Mouse (Mus musculus) ovary, postnatal 36 days (tissue): ENCODE data around the gene Krtap10-4.
"Not testable (repeated sequence)": the region's sequence is repeated elsewhere in the genome, so short reads cannot be mapped to it uniquely, and the experiment has no call there.

Source experiments
- DNase-seq: peaks from one replicate; pipeline ENCODE4 v3.0.0; 2022; ENCODE audit warnings: low spot score, mixed read lengths

Gene Krtap10-4

DNA sequence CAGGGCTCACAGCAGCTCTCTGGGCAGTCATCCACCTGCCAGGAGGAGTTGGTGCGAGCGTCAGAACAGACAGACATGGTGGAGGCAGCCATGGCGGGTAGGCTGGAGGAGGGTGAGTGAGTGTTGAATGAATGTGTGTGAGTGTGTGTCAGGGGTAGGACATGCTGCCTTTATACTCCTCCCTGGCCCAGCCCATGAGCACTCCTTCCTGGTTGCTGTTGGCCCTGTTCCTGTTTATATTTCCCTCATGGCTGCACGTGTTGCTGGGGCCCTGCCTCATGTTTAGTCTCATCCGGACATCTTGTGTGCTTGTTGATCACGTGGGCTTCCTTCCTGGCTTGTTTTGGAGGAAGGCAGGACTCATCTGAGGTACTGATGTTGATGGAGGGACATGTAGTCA is at the start of gene Krtap10-4:
Krtap10-4 (minus strand) TSS at position 145 of the 400 bp plus-strand sequence.
- no peak for DNase-seq

DNA sequence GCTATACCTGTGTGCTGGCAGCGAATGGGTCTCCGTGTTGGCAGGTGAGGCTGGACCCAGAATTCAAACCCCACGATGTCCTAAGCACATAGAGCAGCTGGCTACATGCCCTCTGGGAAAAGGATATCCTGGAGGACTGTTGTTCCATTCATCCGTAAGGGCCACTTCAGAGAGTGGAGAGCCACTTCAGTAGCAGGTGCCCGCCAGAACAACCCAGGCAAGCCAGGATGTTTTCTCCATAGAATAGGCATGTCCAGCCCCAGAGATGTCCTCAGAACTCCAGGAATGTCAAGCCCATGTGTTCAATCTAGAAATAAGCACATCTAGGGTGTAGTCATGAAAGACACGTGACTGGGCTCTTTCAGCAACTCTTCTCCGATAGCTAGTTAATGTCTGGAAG is 42.8 kb upstream of the Krtap10-4 start:
- DNase-seq: no peak

DNA sequence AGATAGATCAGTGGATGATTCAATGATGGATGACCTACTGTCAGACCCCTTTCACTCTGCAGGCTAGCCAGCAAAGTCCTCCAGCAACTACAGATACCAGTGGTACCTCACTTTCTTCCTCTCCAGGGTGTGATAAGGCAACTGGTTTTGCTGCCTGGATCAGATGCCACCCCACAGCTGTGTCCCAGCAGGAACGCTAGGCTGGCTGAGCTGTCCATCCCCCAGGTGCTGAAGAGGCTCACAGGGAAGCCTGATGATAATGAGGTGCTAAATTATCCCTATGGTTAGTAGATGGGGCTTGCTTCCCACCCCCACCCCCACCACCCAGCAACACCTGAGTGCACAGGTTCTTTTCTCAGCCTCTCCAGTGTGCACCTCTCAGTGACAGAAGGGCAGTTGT is 40.7 kb upstream of the Krtap10-4 start:
- no peak for DNase-seq

DNA sequence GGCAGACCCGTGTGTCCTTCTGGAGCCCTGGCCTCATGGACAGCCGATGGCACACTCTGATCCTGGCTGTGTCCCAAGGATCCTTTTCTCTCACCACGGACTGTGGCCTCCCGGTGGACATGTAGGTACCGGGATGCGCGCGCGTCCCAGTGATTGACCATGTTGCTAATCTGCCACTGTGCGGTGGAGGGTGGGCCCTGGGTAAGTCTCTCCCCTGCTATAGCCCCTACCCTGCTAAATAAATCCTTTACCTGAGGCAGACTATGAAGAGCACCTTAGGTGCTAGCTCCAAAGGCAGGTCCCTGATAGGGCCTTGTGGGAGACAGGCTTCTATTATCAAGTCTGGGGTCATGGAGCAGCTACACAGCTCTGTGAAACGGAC is 37.9 kb upstream of the Krtap10-4 start:
- DNase-seq: no peak

DNA sequence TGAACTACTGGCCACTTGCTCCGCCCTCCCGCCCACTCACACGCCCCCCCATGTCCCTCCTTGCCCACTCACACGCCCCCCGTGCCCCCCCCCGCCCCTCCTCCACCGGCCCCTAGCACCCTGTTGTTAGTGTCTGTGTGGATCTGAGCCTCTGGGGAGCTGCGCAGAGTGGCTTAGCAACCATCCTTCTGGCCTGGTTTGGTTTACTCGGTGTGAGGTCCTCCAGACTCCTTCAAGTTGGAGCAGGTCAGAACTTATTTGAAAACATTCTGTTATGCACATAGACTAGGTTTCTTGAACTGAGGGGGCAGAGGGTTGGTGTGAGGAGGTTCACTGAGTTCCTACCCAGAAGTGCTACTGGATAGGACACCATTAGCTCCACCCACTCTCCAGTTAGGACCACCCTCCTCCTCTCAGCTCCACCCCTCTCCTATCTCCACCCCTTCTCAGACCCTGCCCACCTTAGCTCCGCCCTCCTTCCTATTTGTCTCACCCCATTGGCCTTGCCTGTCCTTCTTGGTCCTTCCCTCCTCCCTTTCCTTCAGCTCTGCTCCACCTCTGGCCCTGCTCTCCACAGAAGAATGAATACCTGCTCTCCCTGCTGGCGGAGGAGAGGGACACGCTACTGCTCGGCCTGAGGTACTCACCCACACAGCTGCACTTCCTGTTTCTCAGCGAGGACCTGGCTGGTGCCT is 37.3 kb upstream of the Krtap10-4 start:
- DNase-seq: peak; percentile 33

DNA sequence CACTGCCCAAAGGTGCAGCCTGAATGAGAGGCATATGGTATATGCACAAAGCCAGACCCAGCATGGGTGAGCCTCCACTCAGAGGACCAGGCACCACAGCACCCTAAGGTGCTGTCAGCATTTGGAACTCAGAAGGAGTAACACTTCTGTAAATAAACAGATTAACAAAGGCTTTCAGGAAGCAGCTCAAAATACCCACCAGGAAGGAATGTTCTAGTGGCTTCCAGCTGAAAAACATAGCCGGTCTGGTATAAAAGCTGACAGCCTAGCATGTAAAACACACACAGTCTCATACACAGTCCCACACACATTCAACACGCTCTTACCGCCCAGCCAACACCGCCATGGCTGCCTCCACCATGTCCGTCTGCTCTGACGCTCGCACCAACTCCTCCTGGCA is 34.8 kb upstream of the Krtap10-4 start, which contains the start of gene Gm3285:
Gm3285 (plus strand) TSS at position 301 of the 400 bp plus-strand sequence.
- DNase-seq: no peak

DNA sequence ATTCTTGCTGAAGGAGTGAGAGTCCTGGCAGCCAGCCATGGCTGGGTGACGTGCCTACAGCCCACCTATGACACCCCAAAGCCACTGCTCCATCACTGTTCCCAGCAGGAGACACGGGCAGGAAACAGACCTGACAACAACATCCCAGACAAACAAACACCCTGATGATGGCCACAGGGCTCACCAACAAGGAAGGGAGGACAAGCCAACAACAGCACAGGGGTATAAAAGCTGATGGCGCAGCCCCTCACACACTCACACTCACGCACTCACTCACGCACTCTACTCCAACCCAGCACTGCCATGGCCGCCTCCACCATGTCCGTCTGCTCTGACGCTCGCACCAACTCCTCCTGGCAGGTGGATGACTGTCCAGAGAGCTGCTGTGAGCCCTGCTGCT is 25.7 kb upstream of the Krtap10-4 start, which contains the start of gene Gm10318:
Gm10318 (plus strand) TSS at position 301 of the 400 bp plus-strand sequence.
- DNase-seq: no peak

DNA sequence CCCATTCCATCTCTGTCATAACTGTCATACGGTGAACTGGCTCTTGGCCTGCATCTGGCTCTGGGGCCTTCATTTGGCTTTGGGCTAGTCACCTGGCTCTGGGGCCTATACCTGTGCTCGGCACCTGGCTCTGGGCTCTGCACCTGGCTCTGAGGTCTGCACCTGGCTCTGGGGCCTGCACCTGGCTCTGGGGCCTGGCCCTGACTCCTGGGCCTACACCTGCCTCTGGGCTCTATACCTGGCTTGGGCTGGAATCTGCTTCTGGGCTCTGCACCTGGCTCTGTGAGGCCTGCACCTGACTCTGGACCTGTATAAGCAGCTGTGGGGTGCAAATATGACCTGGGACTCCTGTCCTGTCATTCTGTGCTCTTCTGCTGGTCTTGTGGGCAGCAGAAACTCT is 20.6 kb upstream of the Krtap10-4 start:
- no peak for DNase-seq

DNA sequence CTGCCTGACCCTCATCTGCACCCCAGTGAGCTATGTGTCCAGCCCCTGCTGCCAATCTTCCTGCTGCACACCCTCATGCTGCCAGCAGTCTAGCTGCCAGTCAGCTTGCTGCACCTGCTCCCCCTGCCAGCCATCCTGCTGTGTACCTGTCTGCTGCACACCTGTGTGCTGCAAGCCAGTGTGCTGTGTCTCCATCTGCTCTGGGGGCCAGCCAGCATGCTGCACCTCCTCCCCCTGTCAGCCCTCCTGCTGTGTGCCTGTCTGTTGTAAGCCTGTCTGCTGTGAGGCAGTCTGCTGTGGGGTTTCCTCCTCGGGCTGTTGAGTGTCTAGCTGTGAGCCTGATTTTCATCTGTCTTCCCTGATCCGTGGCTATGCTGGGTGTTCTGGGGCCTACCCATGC is 20.1 kb upstream of the Krtap10-4 start:
- no peak for DNase-seq

DNA sequence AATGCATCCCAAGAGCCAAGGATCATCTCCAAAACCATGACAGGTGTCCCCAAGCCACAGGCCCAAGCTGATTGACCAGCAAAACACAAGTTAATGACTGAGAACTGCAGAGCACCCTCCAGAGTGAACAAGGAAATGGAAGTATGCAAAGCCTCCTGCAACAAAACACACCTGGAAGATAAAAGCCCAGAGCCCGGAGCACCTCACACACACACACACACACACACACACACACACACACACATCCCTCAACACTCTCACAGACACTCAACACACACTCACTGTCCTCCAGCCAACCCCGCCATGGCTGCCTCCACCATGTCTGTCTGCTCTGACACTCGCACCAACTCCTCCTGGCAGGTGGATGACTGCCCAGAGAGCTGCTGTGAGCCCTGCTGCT is 19.6 kb upstream of the Krtap10-4 start, which contains the start of gene Gm36176:
Gm36176 (plus strand) TSS at position 301 of the 400 bp plus-strand sequence.
- no peak for DNase-seq

DNA sequence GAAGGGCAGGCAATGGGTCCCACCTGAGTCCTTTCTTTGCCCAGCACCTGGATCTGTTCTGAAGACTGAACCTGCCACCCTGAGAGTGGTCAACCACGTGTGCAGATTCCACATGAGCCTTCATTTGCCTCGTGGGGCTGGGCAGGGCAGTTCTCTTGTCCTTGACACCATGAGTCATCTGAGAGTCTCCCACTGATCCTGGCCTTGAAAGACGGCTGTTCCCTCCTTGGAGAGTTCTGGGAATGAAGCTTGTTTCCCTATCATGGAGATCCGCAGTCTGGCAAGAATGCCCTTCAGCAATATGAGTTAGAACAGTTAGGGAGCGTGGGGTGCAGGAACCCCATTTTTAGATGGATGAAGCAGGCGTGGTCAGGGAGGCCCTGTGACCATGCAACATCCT is 12.1 kb upstream of the Krtap10-4 start:
- no peak for DNase-seq

DNA sequence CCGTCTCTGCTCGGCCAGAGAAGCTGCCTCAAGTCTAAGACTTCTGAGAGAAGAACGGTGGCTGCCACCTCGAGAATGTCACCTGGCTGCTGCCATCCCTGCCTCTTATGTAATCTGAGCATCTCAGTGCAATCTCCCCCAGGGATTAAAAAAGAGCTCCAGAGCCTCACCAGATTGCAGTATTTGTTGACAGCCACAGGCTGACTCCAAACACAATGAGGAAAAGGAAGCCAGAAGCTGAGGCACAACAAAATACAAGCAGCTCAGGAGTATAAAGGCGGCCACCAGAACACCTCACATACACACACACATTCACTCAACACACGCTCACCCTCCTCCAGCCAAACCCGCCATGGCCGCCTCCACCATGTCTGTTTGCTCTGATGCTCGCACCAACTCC is 8.8 kb upstream of the Krtap10-4 start, which contains the start of gene Krtap10-10:
Krtap10-10 (plus strand) TSS at position 301 of the 400 bp plus-strand sequence.
- no peak for DNase-seq

DNA sequence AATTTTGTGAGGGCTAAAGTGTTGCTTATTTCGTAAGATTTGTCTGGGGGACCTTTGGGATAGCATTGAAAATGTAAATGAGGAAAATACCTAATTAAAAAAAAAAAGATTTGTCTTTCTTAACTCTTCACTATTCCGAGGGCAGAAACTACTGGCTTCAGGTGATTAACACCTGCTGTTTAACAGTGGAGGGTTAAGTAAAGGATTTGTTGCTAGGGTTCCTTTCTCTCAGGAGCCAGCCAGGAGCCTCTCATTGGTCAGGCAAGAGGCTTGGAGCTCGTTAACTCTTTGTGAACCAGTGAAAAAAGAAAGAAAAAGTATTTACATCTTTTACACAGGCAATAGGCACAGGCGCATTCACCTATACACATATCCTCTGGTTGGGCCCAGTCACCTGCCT is 7.7 kb downstream of the Krtap10-4 start:
- DNase-seq: no peak

DNA sequence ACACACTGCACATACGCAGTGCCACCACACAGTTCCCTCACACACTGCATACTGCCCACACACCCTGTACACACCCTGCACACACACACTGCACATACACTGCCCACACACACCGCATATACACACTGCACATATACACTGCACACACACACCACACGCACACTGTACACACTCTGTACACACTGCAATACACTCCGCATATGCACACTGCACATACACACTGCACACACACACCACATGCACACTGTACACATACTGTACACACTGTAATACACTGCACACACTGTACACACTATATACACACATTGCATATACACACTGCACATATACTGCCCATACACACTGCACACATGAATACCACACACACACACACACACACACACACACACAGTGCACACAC is 8.4 kb downstream of the Krtap10-4 start:
- no peak for DNase-seq

DNA sequence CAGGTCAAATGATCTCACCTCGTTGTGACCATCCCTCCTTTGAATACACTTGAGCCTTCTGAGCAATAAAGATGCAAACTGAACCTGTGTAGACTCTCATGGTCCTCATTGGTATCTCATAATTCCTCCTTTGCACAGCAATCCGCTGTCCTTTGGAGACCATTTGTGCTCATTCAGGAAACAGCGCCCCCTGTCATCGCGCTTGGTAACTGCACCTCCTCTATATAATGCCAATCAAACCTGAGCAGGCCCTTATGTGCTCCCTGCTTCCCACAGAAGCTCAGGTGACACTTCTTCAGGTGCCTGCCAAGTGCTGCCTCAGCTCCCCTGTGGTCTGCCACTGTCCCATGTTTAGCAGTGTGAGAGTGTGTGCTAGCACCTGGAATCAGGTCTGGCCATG is 11.4 kb downstream of the Krtap10-4 start:
- DNase-seq: no peak

DNA sequence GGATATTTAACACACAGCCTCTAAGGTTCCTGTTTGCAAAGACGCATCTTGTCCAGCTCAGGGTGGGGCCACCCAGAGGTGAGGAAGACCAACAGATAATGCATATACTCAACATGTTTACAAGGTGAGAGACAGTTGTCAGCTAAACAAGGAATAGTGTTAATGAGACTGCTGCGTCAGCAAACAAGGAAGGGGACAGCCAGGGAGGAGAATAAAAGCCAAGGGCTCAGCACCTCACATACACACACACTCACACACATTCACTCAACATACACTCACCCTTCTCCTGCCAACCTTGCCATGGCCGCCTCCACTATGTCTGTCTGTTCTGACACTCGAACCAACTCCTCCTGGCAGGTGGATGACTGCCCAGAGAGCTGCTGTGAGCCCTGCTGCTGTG is 12.5 kb downstream of the Krtap10-4 start, which contains the start of gene Gm2696:
Gm2696 (plus strand) TSS at position 301 of the 400 bp plus-strand sequence.
- no peak for DNase-seq

DNA sequence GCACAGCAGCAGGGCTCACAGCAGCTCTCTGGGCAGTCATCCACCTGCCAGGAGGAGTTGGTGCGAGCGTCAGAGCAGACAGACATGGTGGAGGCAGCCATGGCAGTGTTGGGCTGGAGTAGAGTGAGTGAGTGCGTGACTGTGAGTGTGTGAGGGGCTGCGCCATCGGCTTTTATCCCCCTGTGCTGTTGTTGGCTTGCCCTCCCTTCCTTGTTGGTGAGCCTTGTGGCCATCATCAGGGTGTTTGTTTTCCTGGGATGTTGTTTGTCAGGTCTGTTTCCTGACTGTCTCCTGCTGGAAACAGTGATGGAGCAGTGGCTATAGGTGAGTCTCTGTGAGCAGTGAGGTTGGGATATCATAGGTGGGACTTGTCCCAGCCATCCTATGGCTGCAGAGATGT is 15.2 kb downstream of the Krtap10-4 start, which contains the start of gene Gm9507:
Gm9507 (minus strand) TSS at position 101 of the 400 bp plus-strand sequence.
- DNase-seq: no peak

DNA sequence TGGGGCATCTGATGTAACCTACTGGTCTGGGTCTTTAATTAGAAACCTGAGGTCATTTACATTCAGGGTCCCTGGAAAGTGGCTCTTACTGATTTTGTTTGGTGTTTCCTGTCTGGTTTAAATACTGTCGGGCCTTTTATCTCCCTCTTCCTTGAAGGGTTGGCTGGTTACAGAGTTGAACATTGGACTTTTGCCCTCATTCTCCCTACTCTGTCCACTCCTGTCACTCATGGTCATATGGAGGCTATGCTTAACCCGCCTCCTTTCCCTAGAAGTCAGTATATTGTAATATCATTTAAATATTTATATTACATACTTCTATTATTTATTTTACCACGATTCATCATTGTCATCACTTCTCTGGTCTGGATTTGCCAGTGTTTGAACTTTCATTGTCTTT is 22.8 kb downstream of the Krtap10-4 start:
- DNase-seq: no peak

DNA sequence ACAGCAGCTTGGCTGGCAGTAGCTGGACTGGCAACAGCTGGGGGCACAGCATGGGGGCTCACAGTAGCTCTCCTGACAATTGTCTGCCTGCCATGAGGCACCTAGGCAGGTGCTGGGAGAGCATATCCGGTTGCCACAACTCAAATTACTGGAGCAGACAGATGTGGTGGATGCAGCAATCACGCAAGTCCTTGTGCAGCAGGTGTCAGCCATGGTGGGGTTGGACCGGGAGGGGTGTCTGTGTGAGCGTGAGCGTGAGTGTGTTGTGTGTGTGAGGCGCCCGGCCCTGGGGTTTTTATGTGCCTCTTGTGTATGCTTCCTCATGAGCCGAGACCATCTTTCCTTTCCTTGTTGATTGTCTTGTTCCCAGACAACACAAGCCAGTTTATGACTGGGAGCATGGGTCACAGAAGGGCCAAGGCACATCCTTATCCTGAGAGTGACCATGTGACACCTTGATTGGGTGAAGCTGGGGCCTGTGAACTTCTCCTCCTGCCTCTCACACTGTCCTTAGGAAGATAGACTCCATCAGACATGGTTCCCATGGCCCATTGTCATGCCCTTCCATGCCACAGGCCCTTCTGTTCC is 27.9 kb downstream of the Krtap10-4 start, which contains the start of gene Gm19668:
Gm19668 (minus strand) TSS at position 213 of the 588 bp plus-strand sequence.
- DNase-seq: no peak

DNA sequence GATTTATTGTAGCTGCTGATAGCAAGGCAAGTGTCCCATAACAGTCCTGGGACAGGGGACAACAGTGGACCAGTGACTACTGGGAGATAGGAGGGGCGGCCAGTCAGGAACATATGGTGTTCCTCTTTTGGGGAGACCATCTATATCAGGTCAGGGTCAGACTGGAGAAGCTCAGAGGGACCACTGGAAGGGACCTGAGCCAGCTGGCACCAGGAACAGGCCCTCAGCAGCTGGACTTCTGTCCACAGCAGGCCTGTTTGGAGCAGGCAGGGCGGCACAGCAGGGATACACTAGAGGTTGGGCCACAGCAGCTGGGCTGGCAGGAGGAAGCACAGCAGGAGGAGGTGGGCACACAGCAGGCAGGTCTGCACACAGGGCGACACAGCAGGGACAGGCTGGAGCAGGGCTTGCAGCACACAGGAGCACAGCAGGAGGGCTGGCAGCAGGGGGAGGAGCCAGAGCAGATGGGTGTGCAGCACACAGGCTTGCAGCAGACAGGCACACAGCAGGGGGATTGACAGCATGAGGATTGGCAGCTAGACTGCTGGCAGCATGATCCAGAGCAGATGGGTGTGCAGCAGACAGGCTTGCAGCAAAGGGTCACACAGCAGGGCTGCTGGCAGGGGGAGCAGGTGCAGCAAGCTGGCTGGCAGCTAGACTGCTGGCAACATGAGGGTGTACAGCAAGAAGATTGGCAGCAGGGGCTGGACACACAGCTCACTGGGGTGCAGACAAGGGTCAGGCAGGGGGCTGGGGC is 28.6 kb downstream of the Krtap10-4 start:
- not testable (repeated sequence) for DNase-seq

DNA sequence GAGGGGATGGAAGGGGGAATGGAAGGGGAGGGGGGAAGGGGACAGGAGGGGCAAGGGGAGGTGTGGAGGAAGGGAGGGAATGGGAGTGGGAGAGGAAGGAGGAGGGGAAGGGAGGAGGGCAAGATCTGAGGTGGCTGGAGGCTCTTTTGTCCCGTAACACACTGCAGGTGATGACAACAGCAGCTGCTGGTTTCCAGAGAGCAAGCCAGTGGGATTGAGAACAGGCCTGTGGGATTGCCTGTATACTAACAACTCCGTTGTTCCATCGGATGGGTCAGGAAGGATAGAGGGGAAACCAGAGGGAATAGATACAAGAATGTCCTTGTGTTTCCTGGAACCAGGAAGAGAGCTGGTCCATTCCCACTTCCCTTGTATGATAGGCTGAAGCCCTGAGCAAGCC is 29.2 kb downstream of the Krtap10-4 start:
- no peak for DNase-seq

DNA sequence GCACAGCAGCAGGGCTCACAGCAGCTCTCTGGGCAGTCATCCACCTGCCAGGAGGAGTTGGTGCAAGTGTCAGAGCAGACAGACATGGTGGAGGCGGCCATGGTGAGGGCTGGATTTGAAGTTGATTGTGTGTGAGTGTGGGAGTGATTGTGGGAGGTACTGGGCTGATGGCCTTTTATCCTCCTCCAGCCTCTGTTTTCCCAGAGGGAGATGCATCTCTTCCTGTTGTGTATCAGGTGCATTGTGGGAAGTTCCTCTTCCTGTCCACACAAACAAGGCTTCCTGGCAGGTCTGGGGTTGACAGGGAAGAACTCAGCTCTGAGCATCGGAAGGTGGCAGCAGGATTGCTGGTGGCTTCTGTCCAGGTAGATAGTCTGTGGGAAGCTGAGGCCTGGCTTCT is 31.9 kb downstream of the Krtap10-4 start, which contains the start of gene Gm9639:
Gm9639 (minus strand) TSS at position 101 of the 400 bp plus-strand sequence.
- no peak for DNase-seq
